Mouse (Mus musculus) myocyte (in vitro differentiated cells): ENCODE measurements at regions not wholly inside any gene's neighbourhood (a gene's known extent, or its start where the extent isn't known, plus 50 kb on each side); places are given as distances from the start of the nearest gene placed in this dataset.

Experiments
- H3K27me3 ChIP-seq: one replicate; pipeline ENCODE4 v1.6.1; 2011; ENCODE audit not compliant: control insufficient read depth, insufficient read depth, insufficient read length
- H3K36me3 ChIP-seq: one replicate; pipeline ENCODE4 v1.6.1; 2011; ENCODE audit not compliant: control insufficient read depth, insufficient read depth
- H3K4me2 ChIP-seq: one replicate; pipeline ENCODE4 v1.6.1; 2011; ENCODE audit warnings: low read depth, control low read depth
- H3K4me3 ChIP-seq: one replicate; pipeline ENCODE4 v1.5.1; 2011; ENCODE audit warnings: mild to moderate bottlenecking, control low read depth, moderate library complexity
- H3K79me2 ChIP-seq: one replicate; pipeline ENCODE4 v1.6.1; 2011; ENCODE audit not compliant: control insufficient read depth, insufficient read depth
- H3ac ChIP-seq: one replicate; pipeline ENCODE4 v1.6.1; 2011; ENCODE audit not compliant: control insufficient read depth, insufficient read length
- CEBPB ChIP-seq: IDR thresholded peaks from 2 replicates; pipeline ENCODE4 v1.6.1; 2011; ENCODE audit warnings: mild to moderate bottlenecking, moderate library complexity; ENCODE audit not compliant: poor library complexity, insufficient read depth, severe bottlenecking
- E2F4 ChIP-seq: IDR thresholded peaks from one replicate; pipeline ENCODE4 v1.6.1; 2011; ENCODE audit warnings: mild to moderate bottlenecking, control low read depth, moderate library complexity; ENCODE audit not compliant: insufficient read depth
- MAX ChIP-seq: IDR thresholded peaks from one replicate; pipeline ENCODE4 v1.6.1; 2011; ENCODE audit warnings: low read depth, mild to moderate bottlenecking, control low read depth
- MYOD1 ChIP-seq, 3 experiments: IDR thresholded peaks; one replicate each; pipeline ENCODE4 v1.6.1; 2011; ENCODE audit warnings: control low read depth in 2 of 3, low read depth in 2 of 3, mild to moderate bottlenecking in 2 of 3, moderate library complexity in 1 of 3; ENCODE audit not compliant: insufficient read length in 2 of 3, control insufficient read depth in 1 of 3
- MYOG ChIP-seq, 3 experiments: IDR thresholded peaks; one replicate each; pipeline ENCODE4 v1.6.1; 2011; ENCODE audit warnings: control low read depth in 2 of 3, low read depth in 2 of 3, mild to moderate bottlenecking in 2 of 3; ENCODE audit not compliant: insufficient read length in 2 of 3, control insufficient read depth in 1 of 3, insufficient read depth in 1 of 3
- POLR2A ChIP-seq: IDR thresholded peaks from one replicate; pipeline ENCODE4 v1.6.1; 2011; ENCODE audit warnings: low read depth, mild to moderate bottlenecking, control low read depth, moderate library complexity; ENCODE audit not compliant: insufficient read length
- POLR2AphosphoS2 ChIP-seq: IDR thresholded peaks from one replicate; pipeline ENCODE4 v1.6.1; 2011; ENCODE audit warnings: low read depth, control low read depth; ENCODE audit not compliant: insufficient read length
- REST ChIP-seq: IDR thresholded peaks from one replicate; pipeline ENCODE4 v1.6.1; 2011; ENCODE audit warnings: mild to moderate bottlenecking, control low read depth, moderate library complexity; ENCODE audit not compliant: insufficient read depth, insufficient read length
- SRF ChIP-seq: IDR thresholded peaks from one replicate; pipeline ENCODE4 v1.6.1; 2011; ENCODE audit warnings: low read depth; ENCODE audit not compliant: control insufficient read depth, insufficient read length
- TCF12 ChIP-seq: IDR thresholded peaks from one replicate; pipeline ENCODE4 v1.6.1; 2011; ENCODE audit warnings: mild to moderate bottlenecking, control low read depth; ENCODE audit not compliant: poor library complexity, insufficient read depth, severe bottlenecking
- TCF3 ChIP-seq: IDR thresholded peaks from one replicate; pipeline ENCODE4 v1.6.1; 2011; ENCODE audit warnings: low read depth, control low read depth; ENCODE audit not compliant: insufficient read length
- USF1 ChIP-seq: IDR thresholded peaks from one replicate; pipeline ENCODE4 v1.6.1; 2011; ENCODE audit warnings: low read depth, mild to moderate bottlenecking, control low read depth, moderate library complexity

GRCm38 (mm10) chr10:125500338-125500737 lies 111.1 kb upstream of the Slc16a7 start:
- Histone ChIP-seq H3K4me3 (no peak overlapping the region), H3K27me3 (no peaks in the 10 kb centered on the region), H3K36me3 (no peaks in the 10 kb centered on the region), H3ac (no peak overlapping the region), H3K79me2 (no peaks in the 10 kb centered on the region), H3K4me2 (no peak overlapping the region)
- TF ChIP-seq POLR2A (no peak), E2F4 (no peak), MAX (no peak), MYOD1 (IDR thresholded peaks at IDR 0.05; ENCODE audit: control insufficient read depth in 1 of 3, insufficient read length in 2 of 3, low read depth in 2 of 3) (no peak), MYOG (IDR thresholded peaks at IDR 0.05; ENCODE audit: control insufficient read depth in 1 of 3, insufficient read depth in 1 of 3, insufficient read length in 2 of 3, low read depth in 2 of 3) (no peak), TCF3 (no peak), POLR2AphosphoS2 (no peak), USF1 (no peak), CEBPB (no peak), SRF (no peak), REST (no peak), TCF12 (no peak)

- H3K36me3 ChIP-seq: no peaks in the 10 kb centered on the region
- TF ChIP-seq MYOD1 (IDR thresholded peaks at IDR 0.05; ENCODE audit: control insufficient read depth in 1 of 3, insufficient read length in 2 of 3, low read depth in 2 of 3) (no peak), SRF (no peak), MAX (no peak), USF1 (no peak), TCF3 (no peak), REST (no peak), POLR2A (no peak), CEBPB (no peak), MYOG (IDR thresholded peaks at IDR 0.05; ENCODE audit: control insufficient read depth in 1 of 3, insufficient read depth in 1 of 3, insufficient read length in 2 of 3, low read depth in 2 of 3) (no peak), E2F4 (no peak), TCF12 (no peak), POLR2AphosphoS2 (no peak)
These were observed 125.8 kb upstream of the Slc16a7 start for GRCm38 (mm10) chr10:125515026-125515425.

GRCm38 (mm10) chr10:125530876-125531275 lies 141.6 kb upstream of the Slc16a7 start:
- TF ChIP-seq POLR2A: no peak
- no peak for TF ChIP-seq REST
- no peak for TF ChIP-seq MAX
- no peak for TF ChIP-seq CEBPB
- no peak for TF ChIP-seq MYOG (IDR thresholded peaks at IDR 0.05; ENCODE audit: control insufficient read depth in 1 of 3, insufficient read depth in 1 of 3, insufficient read length in 2 of 3, low read depth in 2 of 3)
- TF ChIP-seq TCF3: no peak
- no peak for TF ChIP-seq SRF
- no peak for TF ChIP-seq POLR2AphosphoS2
- no peak for TF ChIP-seq E2F4
- TF ChIP-seq TCF12: no peak
- TF ChIP-seq MYOD1 (IDR thresholded peaks at IDR 0.05; ENCODE audit: control insufficient read depth in 1 of 3, insufficient read length in 2 of 3, low read depth in 2 of 3): no peak
- no peak overlapping the region for H3K4me2 ChIP-seq
- H3K27me3 ChIP-seq: no peaks in the 10 kb centered on the region
- H3K4me3 ChIP-seq: no peak overlapping the region
- no peak overlapping the region for H3ac ChIP-seq
- no peaks in the 10 kb centered on the region for H3K36me3 ChIP-seq
- no peaks in the 10 kb centered on the region for H3K79me2 ChIP-seq

More at GRCm38 (mm10) chr10:125515026-125515425, 125.8 kb upstream of the Slc16a7 start:
- Histone ChIP-seq H3K4me2 (no peak overlapping the region), H3K4me3 (no peak overlapping the region), H3K79me2 (no peaks in the 10 kb centered on the region), H3ac (no peak overlapping the region), H3K27me3 (no peaks in the 10 kb centered on the region)

GRCm38 (mm10) chr10:125538316-125538715 lies 149.1 kb upstream of the Slc16a7 start:
- TF ChIP-seq POLR2A: no peak
- H3K4me3 ChIP-seq: no peak overlapping the region
- H3ac ChIP-seq: no peak overlapping the region

GRCm38 (mm10) chr10:125586489-125587147 lies 197.4 kb upstream of the Slc16a7 start:
- H3K36me3 ChIP-seq: no peaks in the 10 kb centered on the region
- H3K79me2 ChIP-seq: no peaks in the 10 kb centered on the region
- no peak overlapping the region for H3K4me2 ChIP-seq
- no peak for TF ChIP-seq REST
- no peak for TF ChIP-seq E2F4
- TF ChIP-seq POLR2AphosphoS2: no peak
- TF ChIP-seq TCF12: no peak
- no peaks in the 10 kb centered on the region for H3K27me3 ChIP-seq
- H3K4me3 ChIP-seq: no peak overlapping the region
- H3ac ChIP-seq: no peak overlapping the region

More at GRCm38 (mm10) chr10:125538316-125538715, 149.1 kb upstream of the Slc16a7 start:
- Histone ChIP-seq H3K36me3 (no peaks in the 10 kb centered on the region), H3K27me3 (no peaks in the 10 kb centered on the region), H3K79me2 (no peaks in the 10 kb centered on the region), H3K4me2 (no peak overlapping the region)
